Mouse (Mus musculus) spleen, adult 2 months (tissue): Measurements from ENCODE around the gene Perm1. TPM values are rescaled to one million over a fixed set of nuclear protein-coding genes. Genes with fewer than 3 reads are reported as not detected.

Experiments
- DNase-seq, 2 experiments: peaks; one replicate each; pipeline versions ENCODE4 v3.0.0 to v3.0.0-alpha.2; 2012 to 2021; ENCODE audit warnings: low spot score in 2 of 2, low read depth in 1 of 2
- H3K27ac ChIP-seq: fragments of 200-500 bp; 2 replicates; pipeline ENCODE4 v1.5.1; 2012; ENCODE audit warnings: low read length, inconsistent platforms; ENCODE audit not compliant: insufficient read depth
- H3K27me3 ChIP-seq: fragments of 200-500 bp; 2 replicates; pipeline ENCODE4 v1.6.1; 2012; ENCODE audit warnings: mild to moderate bottlenecking, moderate library complexity, low read length, inconsistent platforms; ENCODE audit not compliant: control insufficient read depth, insufficient read depth
- H3K36me3 ChIP-seq: fragments of 200-500 bp; 2 replicates; pipeline ENCODE4 v1.6.1; 2012; ENCODE audit warnings: mild to moderate bottlenecking, low read length, inconsistent platforms; ENCODE audit not compliant: control insufficient read depth, insufficient read depth
- H3K4me1 ChIP-seq: fragments of 200-500 bp; 2 replicates; pipeline ENCODE4 v1.6.1; 2011; ENCODE audit warnings: inconsistent platforms; ENCODE audit not compliant: control insufficient read depth, insufficient read depth, insufficient read length
- H3K4me3 ChIP-seq: fragments of 200-500 bp; 2 replicates; pipeline ENCODE4 v1.5.1; 2011; ENCODE audit warnings: mild to moderate bottlenecking, inconsistent platforms; ENCODE audit not compliant: insufficient read depth, insufficient read length; ENCODE audit errors: extremely low read depth
- CTCF ChIP-seq: fragments of 200-500 bp; IDR thresholded peaks from 2 replicates; pipeline ENCODE4 v1.5.1; 2011; ENCODE audit warnings: mild to moderate bottlenecking, inconsistent platforms; ENCODE audit not compliant: insufficient read depth, insufficient read length, insufficient replicate concordance; ENCODE audit errors: extremely low read depth
- POLR2A ChIP-seq: fragments of 200-500 bp; IDR thresholded peaks from 2 replicates; pipeline ENCODE4 v1.6.1; 2011; ENCODE audit warnings: low read depth, low read length, inconsistent platforms
- WGBS: fragments of 180-500 bp; shearing (Covaris S2); methylation state at CpG from one replicate; pipeline ENCODE4 v1.1.7; 2018; 5-methylcytosine and 5-hydroxymethylcytosine counted together
- polyA plus RNA-seq: library from polyadenylated mRNA; depleted of rRNA; stranded (reverse); fragments of >200 nt; gene quantifications from 2 replicates; pipeline ENCODE4 v1.2.3, GENCODE M21; 2012

Perm1 gene
- polyA plus RNA-seq, 1 experiment: 1.0 TPM

GRCm38 (mm10) chr4:156184291-156184954, 31.2 kb upstream of the Perm1 start:
- no peak for DNase-seq
- Histone ChIP-seq H3K4me1 (no peaks in the 10 kb centered on the region), H3K27ac (no peak overlapping the region), H3K36me3 (no peaks in the 10 kb centered on the region), H3K27me3 (no peaks in the 10 kb centered on the region), H3K4me3 (no peak overlapping the region)
- no peak for TF ChIP-seq POLR2A
- no peak for TF ChIP-seq CTCF
- 80% methylated on average over 7 of the region's 7 CpGs for WGBS

GRCm38 (mm10) chr4:156185456-156185949, 30.2 kb upstream of the Perm1 start:
- 86% methylated on average over 13 of the region's 13 CpGs for WGBS
- no peaks in the 10 kb centered on the region for H3K4me1 ChIP-seq
- no peak overlapping the region for H3K4me3 ChIP-seq
- no peak for DNase-seq
- H3K27ac ChIP-seq: no peak overlapping the region
- no peaks in the 10 kb centered on the region for H3K36me3 ChIP-seq
- no peaks in the 10 kb centered on the region for H3K27me3 ChIP-seq
- TF ChIP-seq POLR2A (no peak), CTCF (no peak)

- Histone ChIP-seq H3K4me3 (no peak overlapping the region), H3K27ac (no peak overlapping the region), H3K27me3 (no peaks in the 10 kb centered on the region), H3K4me1 (no peaks in the 10 kb centered on the region), H3K36me3 (no peaks in the 10 kb centered on the region)
- no peak for DNase-seq
- 21% methylated on average over 31 of the region's 31 CpGs for WGBS
- TF ChIP-seq POLR2A: no peak
- TF ChIP-seq CTCF: no peak
Measured at GRCm38 (mm10) chr4:156185950-156186850, 29.5 kb upstream of the Perm1 start.

GRCm38 (mm10) chr4:156188162-156188810, 27.4 kb upstream of the Perm1 start:
- no peaks in the 10 kb centered on the region for H3K27me3 ChIP-seq
- WGBS: 88% methylated on average over 5 of the region's 5 CpGs
- H3K27ac ChIP-seq: no peak overlapping the region

GRCm38 (mm10) chr4:156188811-156189323, 26.8 kb upstream of the Perm1 start:
- H3K27ac ChIP-seq: no peak overlapping the region
- no peak for DNase-seq
- H3K4me3 ChIP-seq: no peak overlapping the region
- no peaks in the 10 kb centered on the region for H3K27me3 ChIP-seq
- TF ChIP-seq POLR2A (no peak), CTCF (no peak)
- H3K4me1 ChIP-seq: no peaks in the 10 kb centered on the region
- no peaks in the 10 kb centered on the region for H3K36me3 ChIP-seq
- 88% methylated on average over 6 of the region's 6 CpGs for WGBS

More at GRCm38 (mm10) chr4:156188162-156188810, 27.4 kb upstream of the Perm1 start:
- Histone ChIP-seq H3K4me3 (no peak overlapping the region), H3K4me1 (no peaks in the 10 kb centered on the region), H3K36me3 (no peaks in the 10 kb centered on the region)
- no peak for TF ChIP-seq POLR2A
- no peak for TF ChIP-seq CTCF
- no peak for DNase-seq

- Histone ChIP-seq H3K27ac (no peak overlapping the region), H3K36me3 (no peaks in the 10 kb centered on the region), H3K4me3 (no peak overlapping the region), H3K27me3 (peaks cover 6% of the 10 kb centered on the region), H3K4me1 (peaks cover 7% of the 10 kb centered on the region)
- DNase-seq: no peak
- WGBS: 77% methylated on average over 8 of the region's 8 CpGs
- TF ChIP-seq CTCF: no peak
- TF ChIP-seq POLR2A: no peak
Measured at GRCm38 (mm10) chr4:156192421-156193199, 23.1 kb upstream of the Perm1 start.
